Mouse (Mus musculus) cerebellum, adult 18-20 months (tissue): ENCODE measurements around the gene Defb47.

ENCODE experiments used
- DNase-seq, 2 experiments: peaks; one replicate each; pipeline ENCODE4 v3.0.0; 2021

Defb47 gene

GRCm38 (mm10) chr14:62997777-62998176 lies at the start of gene Defb47:
Defb47 (plus strand) TSS chr14:62998077.
- DNase-seq = no peak

- no peak for DNase-seq
Observed at GRCm38 (mm10) chr14:62956091-62956490, 41.8 kb upstream of the Defb47 start.

DNA sequence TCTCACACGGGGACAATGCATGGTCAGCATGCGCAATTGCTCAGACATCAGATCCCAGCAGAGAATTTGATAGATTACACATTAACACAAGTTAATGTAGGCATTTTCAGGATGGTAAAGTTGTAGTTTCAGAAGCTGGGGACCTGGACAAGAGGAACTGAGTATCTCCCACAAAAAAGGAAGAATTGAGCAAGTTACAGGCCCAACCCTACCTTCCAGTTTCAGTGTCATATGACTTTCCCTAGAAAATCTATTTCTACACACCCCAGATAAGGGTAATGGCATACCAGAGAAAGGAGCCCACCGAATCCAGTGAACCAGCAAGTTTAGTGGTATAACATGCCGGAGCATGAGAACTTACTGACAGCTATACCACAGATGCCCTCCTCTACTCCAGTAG lies 34.2 kb upstream of the Defb47 start:
- DNase-seq = no peak

DNA sequence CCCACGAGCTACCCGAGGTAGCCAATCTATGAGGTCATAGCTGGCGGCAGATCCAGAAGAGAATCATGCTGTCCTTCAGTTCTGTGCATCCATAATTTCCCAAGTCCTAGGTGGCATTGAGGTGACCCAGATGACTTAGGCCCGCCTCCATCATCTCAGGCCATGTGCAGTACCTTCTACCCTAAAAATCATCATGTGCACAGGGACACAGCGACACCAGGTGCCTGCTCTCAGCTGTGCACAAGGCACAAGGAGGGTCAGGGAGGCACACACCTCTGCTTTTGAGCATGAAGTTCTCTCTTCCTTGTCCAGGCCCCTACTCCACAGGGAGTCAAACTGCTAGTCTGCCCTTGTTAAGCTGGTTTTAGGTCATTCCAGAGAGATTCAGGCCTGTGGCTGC lies 32.5 kb upstream of the Defb47 start:
- DNase-seq = peak; percentile 13 to 21

- no peak for DNase-seq
Observed at GRCm38 (mm10) chr14:62965811-62966520, 31.9 kb upstream of the Defb47 start.

DNA sequence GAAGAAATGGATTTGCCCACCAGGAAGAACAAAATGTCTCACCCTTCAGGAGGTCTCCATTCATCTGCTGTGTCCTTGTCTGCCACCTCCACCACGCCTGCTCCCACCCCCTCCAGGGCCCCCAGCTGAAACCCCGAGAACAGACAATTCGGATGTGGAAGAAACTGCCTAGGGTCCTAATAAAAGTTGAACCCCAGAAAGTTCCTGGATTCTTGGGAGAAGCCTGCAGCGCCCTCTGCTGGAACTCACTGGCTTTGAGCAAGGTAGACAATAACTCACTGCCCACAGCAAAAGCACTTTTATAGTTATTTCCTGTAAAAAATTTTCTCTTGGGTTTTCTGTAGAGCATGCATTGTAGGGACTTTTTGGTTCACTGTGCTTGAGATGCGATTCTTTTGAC lies 22.8 kb upstream of the Defb47 start:
- DNase-seq = peak; percentile 53 to 71

- DNase-seq = no peak
Observed at GRCm38 (mm10) chr14:62979815-62980214, 18.1 kb upstream of the Defb47 start.

- no peak for DNase-seq
Observed at GRCm38 (mm10) chr14:62984410-62984809, 13.5 kb upstream of the Defb47 start, which contains the start of gene Defb48. Defb48 (minus strand) TSS chr14:62984510.

DNA sequence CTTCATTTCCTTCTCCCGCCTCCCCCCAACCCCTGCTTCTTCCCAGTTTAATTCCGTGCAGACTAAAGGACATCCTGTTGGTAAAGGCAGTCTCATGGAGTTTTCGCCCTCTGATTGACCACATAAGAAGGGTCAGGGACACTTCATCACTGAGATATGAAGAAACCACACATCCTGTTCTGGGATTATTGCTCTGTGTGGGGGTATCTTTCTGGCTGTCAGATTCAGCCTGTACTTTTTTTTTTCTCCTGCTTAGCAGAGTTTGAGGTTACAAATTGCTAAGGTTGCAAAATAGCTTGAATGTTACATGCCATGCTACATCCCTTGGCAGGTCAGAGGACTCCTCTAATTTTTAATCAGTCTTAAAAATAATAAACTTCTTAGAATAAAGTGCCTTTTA lies 6.6 kb upstream of the Defb47 start:
- no peak for DNase-seq

DNA sequence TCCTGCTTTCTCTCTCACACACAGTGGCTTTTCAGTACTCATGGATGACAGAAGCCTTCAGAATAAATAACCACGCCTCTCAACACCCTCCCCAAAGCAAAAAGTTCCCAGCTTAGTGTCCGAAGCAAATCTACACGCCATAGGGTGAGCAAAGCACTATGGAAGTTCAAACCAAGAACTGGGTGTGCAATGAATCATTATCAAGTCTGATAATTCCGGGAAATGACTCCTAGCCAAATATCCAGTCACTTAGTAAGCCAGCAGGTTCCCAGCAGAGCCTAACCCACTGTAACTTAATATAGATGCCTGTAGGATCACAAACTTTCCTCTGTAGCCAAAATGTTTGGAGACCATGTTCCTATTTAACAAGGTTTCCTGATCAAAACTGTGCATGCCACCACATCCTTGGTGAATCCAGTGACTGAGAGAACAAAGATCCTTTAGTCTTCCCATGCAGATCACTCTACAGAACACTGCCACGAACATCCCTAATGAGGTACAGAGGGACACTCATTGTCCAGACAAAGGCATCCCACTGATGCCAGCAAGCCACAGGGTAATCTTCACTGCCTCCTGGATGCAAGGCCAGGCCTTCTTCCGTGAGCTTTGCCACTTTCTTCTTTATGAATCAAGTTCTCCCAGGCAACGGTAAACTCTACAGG lies 5.9 kb upstream of the Defb47 start:
- DNase-seq = no peak

DNA sequence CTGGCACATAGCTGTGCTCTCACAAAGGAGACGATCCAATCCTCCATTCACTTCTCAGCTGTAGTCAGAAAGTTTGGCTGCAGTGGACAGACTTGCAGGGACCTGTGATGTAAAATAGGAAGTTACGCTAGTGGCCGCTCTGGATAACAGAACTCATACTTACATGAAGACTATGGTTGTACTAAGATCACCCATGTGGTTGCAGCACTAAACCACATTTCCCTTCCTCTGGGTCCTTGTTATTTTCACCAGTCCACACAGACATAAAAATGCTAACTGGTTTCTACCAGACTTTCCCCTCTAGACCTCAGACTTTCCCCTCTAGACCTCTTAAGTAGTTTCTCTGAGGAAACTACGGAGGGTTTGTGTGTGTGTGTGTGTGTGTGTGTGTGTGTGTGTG lies 1.1 kb downstream of the Defb47 start:
- no peak for DNase-seq

DNA sequence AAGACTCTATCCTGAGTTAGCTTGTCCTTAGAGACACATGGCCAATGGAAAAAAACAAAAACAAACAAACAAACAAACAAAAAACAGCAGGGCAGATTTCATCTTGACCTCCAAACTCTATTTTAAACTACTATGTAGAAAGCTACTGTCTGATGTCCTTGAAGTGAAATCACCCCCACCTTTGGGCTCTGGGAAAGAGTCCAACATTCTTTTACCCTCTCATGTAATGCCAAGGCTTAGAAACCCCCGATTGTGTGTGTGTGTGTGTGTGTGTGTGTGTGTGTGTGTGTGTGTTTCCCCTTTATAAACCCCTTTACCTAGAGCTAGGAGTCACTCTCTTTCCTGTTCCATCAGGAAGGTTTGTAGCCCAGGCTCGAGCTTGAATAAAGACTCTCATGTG lies 4.7 kb downstream of the Defb47 start:
- DNase-seq = no peak

- no peak for DNase-seq
Observed at GRCm38 (mm10) chr14:63011471-63011870, 13.6 kb downstream of the Defb47 start, which contains the start of gene Defb43. Defb43 (plus strand) TSS chr14:63011771.

GRCm38 (mm10) chr14:63013082-63013481 lies 15.2 kb downstream of the Defb47 start:
- DNase-seq = no peak

GRCm38 (mm10) chr14:63014667-63015066 lies 16.8 kb downstream of the Defb47 start:
- no peak for DNase-seq

DNA sequence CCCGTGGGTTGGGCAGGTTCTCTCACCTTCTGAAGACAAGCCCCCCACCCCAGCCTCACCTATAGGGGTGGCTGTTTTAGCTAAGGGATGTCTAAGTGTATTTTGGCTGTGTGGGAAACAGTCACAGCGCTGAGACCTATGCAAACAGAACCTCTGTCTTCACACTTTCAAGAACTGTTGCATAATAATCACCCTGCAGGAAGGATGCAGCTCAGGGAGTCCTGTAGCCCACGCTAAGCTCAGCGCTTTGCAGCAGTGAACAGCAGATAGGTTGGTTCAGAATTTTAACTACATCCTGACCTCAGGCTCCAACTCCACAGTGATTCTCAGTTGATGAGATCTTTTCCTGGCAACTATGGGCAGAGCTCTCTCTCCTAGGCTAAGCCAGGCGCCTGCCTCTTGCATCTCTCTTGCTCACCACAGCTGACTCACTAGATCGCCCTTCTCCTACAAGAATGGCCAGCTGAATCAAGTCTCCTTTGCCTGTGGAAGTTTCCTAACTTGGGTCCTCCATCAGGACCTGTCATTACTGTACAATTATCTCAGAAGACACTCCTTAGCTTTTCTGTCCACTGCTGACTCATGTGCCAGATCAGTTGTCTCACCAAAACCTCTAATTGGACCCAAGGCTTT lies 22.8 kb downstream of the Defb47 start:
- DNase-seq = no peak

GRCm38 (mm10) chr14:63046691-63047090 lies 48.8 kb downstream of the Defb47 start, which contains the start of gene Defb42:
Defb42 (plus strand) TSS chr14:63046991.
- no peak for DNase-seq

DNA sequence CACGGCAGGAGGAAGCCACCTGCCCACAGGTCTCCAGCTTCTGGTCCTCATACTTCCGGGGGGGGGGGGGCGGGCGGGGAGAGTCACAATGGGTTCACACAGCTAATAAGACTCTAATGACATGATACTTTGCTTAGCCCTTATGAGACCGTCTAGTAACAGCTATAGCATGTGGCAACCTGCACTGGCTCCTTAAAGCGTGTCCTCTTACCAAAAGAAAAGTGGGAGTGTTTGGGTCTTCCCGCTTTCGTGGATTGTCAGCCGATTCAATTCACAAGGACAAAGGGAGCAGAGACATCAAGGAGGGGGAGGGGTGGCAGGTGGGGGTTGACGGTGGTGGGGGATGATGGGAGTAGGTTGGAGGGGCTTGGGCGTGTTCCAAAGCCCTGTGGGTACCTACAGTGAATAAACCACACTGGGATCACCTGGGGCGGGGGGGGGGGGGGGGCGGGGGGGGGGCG lies 52.1 kb downstream of the Defb47 start, which contains the start of gene Defb30:
Gene Defb30 (minus strand): TSS at position 51 of the 461 bp plus-strand sequence.
- no peak for DNase-seq
